Mouse (Mus musculus): ENCODE measurements at regions not wholly inside any gene's neighbourhood (a gene's known extent, or its start where the extent isn't known, plus 50 kb on each side); places are given as distances from the start of the nearest gene placed in this dataset.

- no peaks in the 10 kb centered on the region for H3K36me3 ChIP-seq (ENCODE audit: control insufficient read depth, insufficient read depth, low read length)
- no peak overlapping the region for H3K27ac ChIP-seq (ENCODE audit: low read depth)
- WGBS, result 43% methylated on average over 29 of the region's 29 CpGs
- peak; percentile 55 for DNase-seq (ENCODE audit: low spot score)
- no peak overlapping the region for H3K4me3 ChIP-seq (ENCODE audit: low read depth, low read length)
- no peak overlapping the region for H3K9ac ChIP-seq (ENCODE audit: low read length)
- peak overlapping the region; percentile 30 for H3K4me2 ChIP-seq (ENCODE audit: low read length)
- ATAC-seq (replicated peaks; ENCODE audit: low FRiP score, low TSS enrichment, low read depth), result no peak
- H3K9me3 ChIP-seq (ENCODE audit: control insufficient read depth, low read length), result no peaks in the 10 kb centered on the region
- H3K4me1 ChIP-seq (replicated peaks; ENCODE audit: control insufficient read depth, insufficient read depth, low read length), result no peaks in the 10 kb centered on the region
- H3K27me3 ChIP-seq (replicated peaks; ENCODE audit: control insufficient read depth, insufficient read depth, low read length), result 0 out of 2 replicates have a peak, but pooled peaks cover 2% of the 10 kb centered on the region
These were observed 66.6 kb downstream of the 1700129C05Rik start for GRCm38 (mm10) chr14:59075845-59076745.

- 89% methylated on average over 7 of the region's 7 CpGs for WGBS
These were observed 70.2 kb downstream of the 1700129C05Rik start for GRCm38 (mm10) chr14:59072323-59073039.

GRCm38 (mm10) chr14:59070056-59070455, 72.6 kb downstream of the 1700129C05Rik start:
- H3K9ac ChIP-seq (ENCODE audit: low read length), result no peak overlapping the region
- ATAC-seq (replicated peaks; ENCODE audit: low FRiP score, low TSS enrichment, low read depth), result no peak
- no peaks in the 10 kb centered on the region for H3K36me3 ChIP-seq (ENCODE audit: control insufficient read depth, insufficient read depth, low read length)
- H3K27me3 ChIP-seq (replicated peaks; ENCODE audit: control insufficient read depth, insufficient read depth, low read length), result 0 out of 2 replicates have a peak, but pooled peaks cover 2% of the 10 kb centered on the region
- H3K27ac ChIP-seq (ENCODE audit: low read depth), result no peak overlapping the region
- WGBS, result 73% methylated on average over 2 of the region's 2 CpGs
- no peak for DNase-seq (ENCODE audit: low spot score)
- no peaks in the 10 kb centered on the region for H3K4me1 ChIP-seq (replicated peaks; ENCODE audit: control insufficient read depth, insufficient read depth, low read length)
- no peak overlapping the region for H3K4me2 ChIP-seq (ENCODE audit: low read length)
- H3K9me3 ChIP-seq (ENCODE audit: control insufficient read depth, low read length), result no peaks in the 10 kb centered on the region
- H3K4me3 ChIP-seq (ENCODE audit: low read depth, low read length), result no peak overlapping the region

More at GRCm38 (mm10) chr14:59072323-59073039, 70.2 kb downstream of the 1700129C05Rik start:
- Histone ChIP-seq H3K36me3 (ENCODE audit: control insufficient read depth, insufficient read depth, low read length) (no peaks in the 10 kb centered on the region), H3K4me2 (ENCODE audit: low read length) (no peak overlapping the region), H3K4me1 (replicated peaks; ENCODE audit: control insufficient read depth, insufficient read depth, low read length) (no peaks in the 10 kb centered on the region), H3K9ac (ENCODE audit: low read length) (no peak overlapping the region), H3K27me3 (replicated peaks; ENCODE audit: control insufficient read depth, insufficient read depth, low read length) (0 out of 2 replicates have a peak, but pooled peaks cover 2% of the 10 kb centered on the region), H3K27ac (ENCODE audit: low read depth) (no peak overlapping the region), H3K4me3 (ENCODE audit: low read depth, low read length) (no peak overlapping the region), H3K9me3 (ENCODE audit: control insufficient read depth, low read length) (no peaks in the 10 kb centered on the region)
- DNase-seq (ENCODE audit: low spot score), result peak; percentile 10
- ATAC-seq (replicated peaks; ENCODE audit: low FRiP score, low TSS enrichment, low read depth), result no peak

GRCm38 (mm10) chr14:59066456-59067220, 76.1 kb downstream of the 1700129C05Rik start:
- WGBS, result 69% methylated on average over 8 of the region's 8 CpGs

GRCm38 (mm10) chr14:59063221-59063620, 79.5 kb downstream of the 1700129C05Rik start:
- ATAC-seq (replicated peaks; ENCODE audit: low FRiP score, low TSS enrichment, low read depth), result no peak
- Histone ChIP-seq H3K9ac (ENCODE audit: low read length) (no peak overlapping the region), H3K27ac (ENCODE audit: low read depth) (no peak overlapping the region), H3K4me2 (ENCODE audit: low read length) (no peak overlapping the region), H3K9me3 (ENCODE audit: control insufficient read depth, low read length) (no peaks in the 10 kb centered on the region), H3K36me3 (ENCODE audit: control insufficient read depth, insufficient read depth, low read length) (no peaks in the 10 kb centered on the region), H3K4me3 (ENCODE audit: low read depth, low read length) (no peak overlapping the region), H3K4me1 (replicated peaks; ENCODE audit: control insufficient read depth, insufficient read depth, low read length) (no peaks in the 10 kb centered on the region), H3K27me3 (replicated peaks; ENCODE audit: control insufficient read depth, insufficient read depth, low read length) (no peaks in the 10 kb centered on the region)
- no peak for DNase-seq (ENCODE audit: low spot score)
- WGBS, result 72% methylated on average over 3 of the region's 3 CpGs

More at GRCm38 (mm10) chr14:59066456-59067220, 76.1 kb downstream of the 1700129C05Rik start:
- H3K4me2 ChIP-seq (ENCODE audit: low read length), result no peak overlapping the region
- H3K27ac ChIP-seq (ENCODE audit: low read depth), result no peak overlapping the region
- H3K4me1 ChIP-seq (replicated peaks; ENCODE audit: control insufficient read depth, insufficient read depth, low read length), result no peaks in the 10 kb centered on the region
- no peak overlapping the region for H3K9ac ChIP-seq (ENCODE audit: low read length)
- no peaks in the 10 kb centered on the region for H3K36me3 ChIP-seq (ENCODE audit: control insufficient read depth, insufficient read depth, low read length)
- no peaks in the 10 kb centered on the region for H3K27me3 ChIP-seq (replicated peaks; ENCODE audit: control insufficient read depth, insufficient read depth, low read length)
- no peak overlapping the region for H3K4me3 ChIP-seq (ENCODE audit: low read depth, low read length)
- no peak for DNase-seq (ENCODE audit: low spot score)
- ATAC-seq (replicated peaks; ENCODE audit: low FRiP score, low TSS enrichment, low read depth), result no peak
- no peaks in the 10 kb centered on the region for H3K9me3 ChIP-seq (ENCODE audit: control insufficient read depth, low read length)

- Histone ChIP-seq H3K27me3 (replicated peaks; ENCODE audit: control insufficient read depth, insufficient read depth, low read length) (no peaks in the 10 kb centered on the region), H3K9me3 (ENCODE audit: control insufficient read depth, low read length) (no peaks in the 10 kb centered on the region)
- no peak for DNase-seq (ENCODE audit: low spot score)
These were observed 85.9 kb downstream of the 1700129C05Rik start for GRCm38 (mm10) chr14:59056832-59057231.

GRCm38 (mm10) chr14:59055283-59055682, 87.4 kb downstream of the 1700129C05Rik start:
- H3K9ac ChIP-seq (ENCODE audit: low read length), result no peak overlapping the region
- H3K9me3 ChIP-seq (ENCODE audit: control insufficient read depth, low read length), result no peaks in the 10 kb centered on the region
- H3K36me3 ChIP-seq (ENCODE audit: control insufficient read depth, insufficient read depth, low read length), result no peaks in the 10 kb centered on the region
- peak; percentile 46 for DNase-seq (ENCODE audit: low spot score)
- no peak for ATAC-seq (replicated peaks; ENCODE audit: low FRiP score, low TSS enrichment, low read depth)
- 92% methylated on average over 3 of the region's 3 CpGs for WGBS
- H3K4me1 ChIP-seq (replicated peaks; ENCODE audit: control insufficient read depth, insufficient read depth, low read length), result no peaks in the 10 kb centered on the region
- no peak overlapping the region for H3K4me3 ChIP-seq (ENCODE audit: low read depth, low read length)
- no peaks in the 10 kb centered on the region for H3K27me3 ChIP-seq (replicated peaks; ENCODE audit: control insufficient read depth, insufficient read depth, low read length)
- H3K27ac ChIP-seq (ENCODE audit: low read depth), result no peak overlapping the region
- no peak overlapping the region for H3K4me2 ChIP-seq (ENCODE audit: low read length)

More at GRCm38 (mm10) chr14:59056832-59057231, 85.9 kb downstream of the 1700129C05Rik start:
- no peak overlapping the region for H3K9ac ChIP-seq (ENCODE audit: low read length)
- no peak overlapping the region for H3K27ac ChIP-seq (ENCODE audit: low read depth)
- no peak for ATAC-seq (replicated peaks; ENCODE audit: low FRiP score, low TSS enrichment, low read depth)
- no peak overlapping the region for H3K4me2 ChIP-seq (ENCODE audit: low read length)
- H3K4me1 ChIP-seq (replicated peaks; ENCODE audit: control insufficient read depth, insufficient read depth, low read length), result no peaks in the 10 kb centered on the region
- no peak overlapping the region for H3K4me3 ChIP-seq (ENCODE audit: low read depth, low read length)
- H3K36me3 ChIP-seq (ENCODE audit: control insufficient read depth, insufficient read depth, low read length), result no peaks in the 10 kb centered on the region
- WGBS, result 95% methylated on average over 3 of the region's 3 CpGs

- no peak overlapping the region for H3K4me3 ChIP-seq (ENCODE audit: low read depth, low read length)
- WGBS, result 70% methylated on average over 3 of the region's 3 CpGs
- no peaks in the 10 kb centered on the region for H3K9me3 ChIP-seq (ENCODE audit: control insufficient read depth, low read length)
- no peaks in the 10 kb centered on the region for H3K27me3 ChIP-seq (replicated peaks; ENCODE audit: control insufficient read depth, insufficient read depth, low read length)
- DNase-seq (ENCODE audit: low spot score) (peak; percentile 4), ATAC-seq (replicated peaks; ENCODE audit: low FRiP score, low TSS enrichment, low read depth) (no peak)
- H3K27ac ChIP-seq (ENCODE audit: low read depth), result no peak overlapping the region
- H3K36me3 ChIP-seq (ENCODE audit: control insufficient read depth, insufficient read depth, low read length), result no peaks in the 10 kb centered on the region
- H3K9ac ChIP-seq (ENCODE audit: low read length), result no peak overlapping the region
- no peaks in the 10 kb centered on the region for H3K4me1 ChIP-seq (replicated peaks; ENCODE audit: control insufficient read depth, insufficient read depth, low read length)
- no peak overlapping the region for H3K4me2 ChIP-seq (ENCODE audit: low read length)
These were observed 90.3 kb downstream of the 1700129C05Rik start for GRCm38 (mm10) chr14:59052421-59052820.

Measured in intestine, embryonic 14.5 days (tissue).